Mouse (Mus musculus) bone marrow, adult 2 months (tissue): ENCODE measurements at regions not wholly inside any gene's neighbourhood (a gene's known extent, or its start where the extent isn't known, plus 50 kb on each side); places are given as distances from the start of the nearest gene placed in this dataset.

ENCODE experiments used
- H3K27ac ChIP-seq: fragments of 200-500 bp; 2 replicates; pipeline ENCODE4 v1.5.1; 2012; ENCODE audit warnings: low read depth, mild to moderate bottlenecking, control low read depth, inconsistent platforms, low read length; ENCODE audit not compliant: control insufficient read depth, poor library complexity, insufficient read depth
- H3K4me1 ChIP-seq: fragments of 200-500 bp; 2 replicates; pipeline ENCODE4 v1.6.1; 2011; ENCODE audit warnings: low read length; ENCODE audit not compliant: control insufficient read depth, insufficient read depth
- H3K4me3 ChIP-seq: fragments of 200-500 bp; replicated peaks from 2 replicates; pipeline ENCODE3; 2011; ENCODE audit warnings: mild to moderate bottlenecking, low read depth, low read length, control low read depth; ENCODE audit not compliant: control insufficient read depth
- CTCF ChIP-seq: fragments of 200-500 bp; IDR thresholded peaks from 2 replicates; pipeline ENCODE4 v1.5.1; 2011; ENCODE audit warnings: low read length, control low read depth; ENCODE audit not compliant: control insufficient read depth, insufficient read depth
- POLR2A ChIP-seq: fragments of 200-500 bp; IDR thresholded peaks from 2 replicates; pipeline ENCODE4 v1.6.1; 2011; ENCODE audit warnings: low read depth, mild to moderate bottlenecking, control low read depth, low read length, borderline replicate concordance; ENCODE audit not compliant: control insufficient read depth
- WGBS: fragments of 180-500 bp; shearing (Covaris S2); methylation state at CpG from one replicate; pipeline ENCODE4 v1.1.7; 2018; 5-methylcytosine and 5-hydroxymethylcytosine counted together

DNA sequence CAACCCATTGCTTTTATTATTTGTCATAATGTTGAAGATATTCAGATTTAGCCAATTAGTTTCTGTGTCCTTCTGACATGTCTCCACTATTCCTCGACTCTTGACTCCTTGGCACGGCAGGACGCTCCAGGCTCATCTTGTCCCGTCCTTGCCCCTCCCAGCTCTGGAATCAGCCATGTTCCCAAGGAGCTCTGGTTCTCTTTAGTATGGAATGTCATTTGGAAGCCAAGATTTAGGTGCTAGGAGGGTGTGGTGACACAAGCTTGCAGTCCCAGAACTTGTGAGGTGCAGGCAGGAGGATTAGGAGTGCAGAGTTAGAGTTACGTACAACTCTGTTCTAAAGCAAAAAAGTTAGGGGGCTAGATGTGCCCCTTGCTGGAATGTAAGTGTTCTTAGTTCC, 166.9 kb upstream of the Klf4 start:
- Histone ChIP-seq H3K4me1 (no peaks in the 10 kb centered on the region), H3K27ac (no peak overlapping the region), H3K4me3 (no peak overlapping the region)
- no peak for TF ChIP-seq POLR2A
- no peak for TF ChIP-seq CTCF
- 91% methylated on average over 5 of the region's 5 CpGs for WGBS

DNA sequence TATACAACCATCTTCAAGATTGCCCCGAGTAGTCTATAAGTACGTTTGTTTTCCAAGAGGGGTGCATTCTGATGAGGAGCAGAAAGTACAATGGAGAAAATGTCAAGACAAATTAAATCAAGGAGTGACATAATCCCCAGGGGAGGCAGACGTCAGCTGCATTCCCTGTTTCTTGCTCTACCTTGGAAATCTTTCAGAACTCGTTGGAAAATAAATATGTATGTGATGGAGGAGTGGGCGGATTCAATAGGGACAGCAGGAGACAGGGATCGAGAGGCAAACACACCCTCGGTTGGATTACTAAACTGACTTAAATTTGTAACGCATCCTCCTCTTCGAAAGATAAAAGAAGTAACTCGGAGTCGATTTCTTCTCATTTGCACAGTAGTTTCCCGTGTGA, 164.8 kb upstream of the Klf4 start:
- Histone ChIP-seq H3K4me3 (no peak overlapping the region), H3K4me1 (no peaks in the 10 kb centered on the region), H3K27ac (no peak overlapping the region)
- 73% methylated on average over 12 of the region's 12 CpGs for WGBS
- no peak for TF ChIP-seq POLR2A
- no peak for TF ChIP-seq CTCF

DNA sequence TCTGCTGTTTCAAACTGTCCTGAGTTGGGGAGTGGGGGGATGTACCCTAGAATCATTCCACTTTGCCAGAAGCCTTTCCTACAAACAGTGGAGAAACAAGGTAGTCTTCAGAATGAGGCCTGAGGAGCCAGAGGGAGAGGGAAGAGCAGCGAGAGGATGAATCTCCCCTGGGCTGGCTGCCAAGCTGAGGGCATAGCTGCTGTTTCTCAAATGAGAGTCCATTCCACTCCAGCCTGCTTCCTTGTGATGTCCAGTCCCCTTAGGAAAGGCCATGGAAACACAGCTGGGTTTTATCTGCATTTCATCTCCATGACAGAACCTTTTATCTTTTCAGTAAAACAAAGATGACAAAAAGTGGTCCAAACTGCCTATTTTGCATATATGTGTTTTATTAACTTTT, 164.2 kb upstream of the Klf4 start:
- no peak overlapping the region for H3K27ac ChIP-seq
- 64% methylated on average over 1 of the region's 1 CpGs for WGBS
- TF ChIP-seq POLR2A, result no peak
- TF ChIP-seq CTCF, result no peak
- no peaks in the 10 kb centered on the region for H3K4me1 ChIP-seq
- no peak overlapping the region for H3K4me3 ChIP-seq

DNA sequence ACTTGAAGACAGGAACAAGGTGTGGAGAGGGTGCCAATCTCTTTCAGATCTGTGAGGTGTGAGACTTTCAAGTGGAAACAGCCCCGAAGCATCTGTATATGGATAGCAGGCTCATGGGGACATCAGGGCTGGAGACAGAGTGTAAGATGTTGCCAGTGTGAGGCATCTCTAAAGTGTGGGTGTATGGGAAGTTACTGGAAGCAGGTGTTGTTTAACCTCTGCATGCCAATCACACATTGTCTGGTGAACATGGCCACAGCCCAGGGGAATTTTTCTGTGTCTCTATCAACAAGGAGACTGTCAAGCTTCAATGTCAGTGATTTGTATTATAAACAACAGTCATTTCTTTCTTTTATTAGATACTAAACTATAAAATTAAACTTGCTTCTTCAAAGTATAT, 163.0 kb upstream of the Klf4 start:
- TF ChIP-seq CTCF (no peak), POLR2A (no peak)
- WGBS, result 77% methylated on average over 1 of the region's 1 CpGs
- H3K27ac ChIP-seq, result no peak overlapping the region
- no peak overlapping the region for H3K4me3 ChIP-seq
- H3K4me1 ChIP-seq, result no peaks in the 10 kb centered on the region

DNA sequence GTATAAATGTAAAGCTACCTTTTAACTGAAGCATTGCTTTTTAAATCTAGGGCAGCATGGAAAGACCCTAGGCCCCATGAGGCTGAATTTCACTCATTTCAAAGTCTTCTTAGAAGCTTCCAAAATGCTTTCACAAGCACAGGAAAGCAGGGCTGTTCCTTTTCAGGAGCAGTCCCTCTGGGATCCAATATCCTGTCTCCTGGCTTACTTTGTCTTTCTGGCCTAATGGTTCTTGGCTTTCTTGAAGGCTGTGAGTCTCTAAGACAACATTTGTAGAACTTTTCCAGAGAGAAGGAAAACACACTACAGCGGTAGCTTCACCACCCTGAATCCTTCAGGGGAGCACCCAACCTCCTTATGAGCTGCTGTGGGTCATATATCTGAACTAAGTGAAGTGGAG, 157.2 kb upstream of the Klf4 start:
- 88% methylated on average over 1 of the region's 1 CpGs for WGBS
- Histone ChIP-seq H3K4me1 (no peaks in the 10 kb centered on the region), H3K27ac (no peak overlapping the region), H3K4me3 (no peak overlapping the region)
- TF ChIP-seq POLR2A, result no peak
- TF ChIP-seq CTCF, result no peak

DNA sequence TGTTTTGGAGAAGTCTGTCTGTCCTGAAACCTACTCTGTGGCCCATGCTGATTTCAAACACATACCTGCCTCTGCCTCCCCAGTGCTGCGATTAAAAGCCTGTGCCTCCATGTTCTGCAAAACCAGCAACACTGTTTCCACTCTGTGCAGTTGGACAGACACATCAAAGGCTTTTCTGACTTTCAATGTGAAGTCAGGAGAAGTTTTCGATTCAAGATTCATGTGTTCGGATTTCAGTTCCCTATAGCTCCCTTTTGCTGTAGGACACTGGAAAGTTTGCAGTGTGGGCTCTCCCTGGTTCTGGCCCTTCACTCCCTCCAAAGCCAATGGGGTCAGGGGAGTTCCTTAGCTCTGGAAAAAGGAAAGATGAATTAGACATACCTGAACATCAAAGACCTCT, 154.5 kb upstream of the Klf4 start:
- Histone ChIP-seq H3K4me1 (no peaks in the 10 kb centered on the region), H3K27ac (no peak overlapping the region), H3K4me3 (no peak overlapping the region)
- WGBS, result 78% methylated on average over 3 of the region's 3 CpGs
- TF ChIP-seq CTCF, result no peak
- TF ChIP-seq POLR2A, result no peak

DNA sequence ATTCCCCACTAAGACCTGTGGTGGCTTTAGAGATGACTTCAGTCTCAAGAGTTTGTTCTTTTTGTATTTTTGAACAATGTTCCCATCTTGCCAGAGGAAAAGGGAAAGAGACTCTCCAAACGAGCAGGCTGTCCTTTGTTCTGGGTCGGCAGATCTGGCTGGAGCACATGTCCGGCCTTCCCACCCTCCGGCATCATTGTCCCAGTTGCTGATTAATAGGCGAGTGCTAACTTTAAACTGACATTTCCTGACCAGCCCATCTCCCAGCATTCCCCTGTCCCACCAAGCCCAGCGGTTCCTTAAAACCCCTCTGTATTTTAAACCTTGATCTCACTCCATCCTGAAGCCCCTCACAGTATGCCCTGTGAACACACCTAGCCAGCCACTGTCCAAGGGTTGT, 140.0 kb upstream of the Klf4 start:
- 66% methylated on average over 6 of the region's 6 CpGs for WGBS
- no peaks in the 10 kb centered on the region; the same call in 1 of the 2 replicates for H3K4me1 ChIP-seq
- H3K27ac ChIP-seq, result no peak overlapping the region
- TF ChIP-seq CTCF (no peak), POLR2A (no peak)
- no peak overlapping the region for H3K4me3 ChIP-seq

DNA sequence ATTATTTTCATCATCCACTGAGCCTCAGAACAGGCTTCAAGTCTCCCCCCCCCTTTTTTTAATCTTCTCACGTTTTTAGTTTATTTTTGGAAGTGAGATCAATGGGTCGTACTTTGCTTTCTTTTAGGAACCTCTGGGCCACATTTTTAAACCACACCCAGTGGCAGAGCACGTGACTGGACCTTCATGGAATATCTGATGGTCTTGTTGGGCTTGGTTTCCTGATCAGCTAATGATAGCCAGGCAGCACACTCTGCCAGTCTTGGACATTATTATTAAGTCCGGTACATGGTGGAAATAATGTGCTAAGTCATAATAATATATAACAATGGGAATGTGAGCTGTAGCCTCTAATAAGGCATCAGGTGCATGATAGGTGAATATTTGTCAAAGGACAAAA, 138.0 kb upstream of the Klf4 start:
- Histone ChIP-seq H3K4me1 (no peaks in the 10 kb centered on the region), H3K27ac (no peak overlapping the region), H3K4me3 (no peak overlapping the region)
- TF ChIP-seq POLR2A (no peak), CTCF (no peak)
- WGBS, result 56% methylated on average over 4 of the region's 4 CpGs

DNA sequence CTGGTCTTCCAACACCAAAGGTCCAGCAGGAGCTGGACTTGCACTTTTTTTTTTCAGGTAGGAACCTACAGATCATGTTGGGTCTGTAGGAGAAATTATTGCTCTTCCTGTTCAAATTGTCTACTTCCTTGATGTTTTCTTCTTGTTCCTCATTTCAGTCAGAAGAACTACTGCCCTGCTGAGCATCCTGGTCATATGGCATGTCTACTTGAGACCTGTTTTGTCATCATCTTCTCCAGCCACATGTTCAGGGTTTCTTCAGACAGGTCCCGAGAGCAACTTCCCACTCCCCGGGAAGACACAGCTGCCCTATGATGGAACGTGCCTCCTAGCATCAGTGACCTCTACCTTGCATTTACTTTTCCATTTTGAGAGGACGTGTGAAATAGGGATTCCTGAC, 132.6 kb upstream of the Klf4 start:
- no peak overlapping the region for H3K27ac ChIP-seq
- TF ChIP-seq POLR2A, result no peak
- TF ChIP-seq CTCF, result no peak
- H3K4me1 ChIP-seq, result no peaks in the 10 kb centered on the region; the same call in 1 of the 2 replicates
- no peak overlapping the region for H3K4me3 ChIP-seq
- WGBS, result 25% methylated on average over 4 of the region's 4 CpGs

DNA sequence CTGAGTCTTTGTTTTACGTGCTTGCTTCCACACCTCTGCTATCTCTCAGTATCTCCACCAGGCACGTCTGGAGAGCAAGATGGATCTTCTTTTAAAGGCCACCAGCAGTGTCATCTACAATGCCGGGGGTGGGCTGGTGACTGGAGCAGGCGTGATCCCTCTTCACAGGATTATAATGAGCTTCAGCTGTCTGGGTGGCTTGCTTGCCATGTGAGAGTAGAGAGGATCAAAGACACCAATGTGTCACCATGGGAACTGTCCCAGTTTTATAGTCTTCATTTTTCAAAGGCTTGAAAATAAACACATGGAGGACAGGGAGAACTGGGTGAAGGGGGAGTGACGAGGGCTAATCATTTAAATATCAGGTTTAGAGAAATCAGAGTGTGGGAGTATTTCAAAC, 131.6 kb upstream of the Klf4 start:
- H3K27ac ChIP-seq, result no peak overlapping the region
- no peak for TF ChIP-seq POLR2A
- TF ChIP-seq CTCF, result no peak
- no peak overlapping the region for H3K4me3 ChIP-seq
- WGBS, result 71% methylated on average over 5 of the region's 5 CpGs
- H3K4me1 ChIP-seq, result no peaks in the 10 kb centered on the region; the same call in 1 of the 2 replicates
